Mouse (Mus musculus) lung, embryonic 15.5 days (tissue): ENCODE results near the gene Lzts2. TPM values are rescaled to one million over a fixed set of nuclear protein-coding genes. Genes with fewer than 3 reads are reported as not detected.

Experiments
- ATAC-seq: fragments of 200-750 bp; cut with Nextera tagmentation; 2 replicates; pipeline ENCODE4 v1.8.0; 2017; ENCODE audit warnings: moderate number of reproducible peaks, borderline replicate concordance; ENCODE audit not compliant: low FRiP score, low TSS enrichment; ENCODE audit errors: extremely low read depth
- H3K27ac ChIP-seq: fragments of 300-500 bp; sonication (generic); 2 replicates; pipeline ENCODE4 v1.5.1; 2015; ENCODE audit warnings: moderate library complexity, mild to moderate bottlenecking, inconsistent platforms
- H3K27me3 ChIP-seq: fragments of 300-500 bp; sonication (generic); 2 replicates; pipeline ENCODE4 v1.6.1; 2015; ENCODE audit warnings: inconsistent platforms
- H3K36me3 ChIP-seq: fragments of 300-500 bp; sonication (generic); 2 replicates; pipeline ENCODE4 v1.6.1; 2015; ENCODE audit warnings: inconsistent platforms
- H3K4me1 ChIP-seq: fragments of 300-500 bp; sonication (generic); 2 replicates; pipeline ENCODE4 v1.6.1; 2015; ENCODE audit warnings: inconsistent platforms
- H3K4me2 ChIP-seq: fragments of 300-500 bp; sonication (generic); 2 replicates; pipeline ENCODE4 v1.6.1; 2015; ENCODE audit warnings: inconsistent platforms, mild to moderate bottlenecking, moderate library complexity
- H3K4me3 ChIP-seq: fragments of 300-500 bp; sonication (generic); 2 replicates; pipeline ENCODE4 v1.5.1; 2015; ENCODE audit warnings: mild to moderate bottlenecking, inconsistent platforms
- H3K9ac ChIP-seq: fragments of 300-500 bp; sonication (generic); 2 replicates; pipeline ENCODE4 v1.6.1; 2015; ENCODE audit warnings: inconsistent platforms
- H3K9me3 ChIP-seq: fragments of 300-500 bp; sonication (generic); 2 replicates; pipeline ENCODE4 v1.6.1; 2016; ENCODE audit warnings: inconsistent platforms
- WGBS: fragments of 180-500 bp; shearing (Covaris S2); methylation state at CpG from one replicate; pipeline ENCODE4 v1.1.7; 2015; 5-methylcytosine and 5-hydroxymethylcytosine counted together
- polyA plus RNA-seq: library from polyadenylated mRNA; unstranded; fragments of >200 nt; fragmentation: Nextera tagmentation; extraction: Ambion mirVana; gene quantifications from 2 replicates; pipeline ENCODE4 v1.2.1, GENCODE M21; 2015

The Lzts2 gene
- polyA plus RNA-seq, 1 experiment from 2014 or later, result 75.9 TPM

GRCm38 (mm10) chr19:45058841-45059240, 44.6 kb downstream of the Lzts2 start:
- Histone ChIP-seq H3K27ac (peak overlapping the region; percentile 97), H3K4me3 (peak overlapping the region; percentile 53), H3K36me3 (0 out of 2 replicates have a peak, but pooled peaks cover 4% of the 10 kb centered on the region), H3K4me1 (peaks cover 21% of the 10 kb centered on the region), H3K9me3 (no peaks in the 10 kb centered on the region), H3K27me3 (peaks cover 3% of the 10 kb centered on the region), H3K9ac (peak overlapping the region; percentile 67), H3K4me2 (peak overlapping the region; percentile 71)
- under 1% methylated on average over 14 of the region's 14 CpGs for WGBS
- no peak for ATAC-seq

- H3K9ac ChIP-seq, result no peak overlapping the region
- H3K27ac ChIP-seq, result no peak overlapping the region
- H3K4me3 ChIP-seq, result no peak overlapping the region
- no peak overlapping the region for H3K4me2 ChIP-seq
- 42% methylated on average over 19 of the region's 20 CpGs for WGBS
- H3K36me3 ChIP-seq, result no peaks in the 10 kb centered on the region
- ATAC-seq, result peak; percentile 20; the same call in 1 of the 2 replicates
- peaks cover 50% of the 10 kb centered on the region for H3K27me3 ChIP-seq
- no peaks in the 10 kb centered on the region for H3K9me3 ChIP-seq
- H3K4me1 ChIP-seq, result peaks cover 6% of the 10 kb centered on the region; the same call in 1 of the 2 replicates
Observed at GRCm38 (mm10) chr19:45063565-45064292, 49.5 kb downstream of the Lzts2 start.

- Histone ChIP-seq H3K9me3 (no peaks in the 10 kb centered on the region), H3K4me3 (no peak overlapping the region), H3K4me2 (no peak overlapping the region), H3K4me1 (no peaks in the 10 kb centered on the region), H3K9ac (no peak overlapping the region), H3K27me3 (peaks cover 54% of the 10 kb centered on the region), H3K27ac (no peak overlapping the region), H3K36me3 (no peaks in the 10 kb centered on the region)
- 5% methylated on average over 21 of the region's 21 CpGs for WGBS
- ATAC-seq, result no peak
Observed at GRCm38 (mm10) chr19:45065226-45065625, 51.0 kb downstream of the Lzts2 start.

GRCm38 (mm10) chr19:45067170-45067569, 53.0 kb downstream of the Lzts2 start:
- Histone ChIP-seq H3K9ac (no peak overlapping the region), H3K27me3 (peaks cover 54% of the 10 kb centered on the region), H3K4me2 (no peak overlapping the region), H3K36me3 (no peaks in the 10 kb centered on the region), H3K4me3 (no peak overlapping the region), H3K27ac (no peak overlapping the region), H3K4me1 (no peaks in the 10 kb centered on the region), H3K9me3 (no peaks in the 10 kb centered on the region)
- no peak for ATAC-seq
- 32% methylated on average over 17 of the region's 17 CpGs for WGBS

GRCm38 (mm10) chr19:45067758-45068510, 53.7 kb downstream of the Lzts2 start:
- Histone ChIP-seq H3K4me3 (no peak overlapping the region), H3K27me3 (peaks cover 54% of the 10 kb centered on the region)
- 77% methylated on average over 7 of the region's 7 CpGs for WGBS

GRCm38 (mm10) chr19:45073871-45074542, 59.8 kb downstream of the Lzts2 start:
- peak overlapping the region; percentile 96 for H3K4me2 ChIP-seq
- WGBS, result 7% methylated on average over 20 of the region's 20 CpGs
- H3K9ac ChIP-seq, result peak overlapping the region; percentile 81
- H3K9me3 ChIP-seq, result no peaks in the 10 kb centered on the region
- peak overlapping the region; percentile 96 for H3K27ac ChIP-seq
- peak; percentile 27; the same call in 1 of the 2 replicates for ATAC-seq
- H3K4me1 ChIP-seq, result peaks cover 43% of the 10 kb centered on the region
- peaks cover 44% of the 10 kb centered on the region for H3K27me3 ChIP-seq
- peak overlapping the region; percentile 61 for H3K4me3 ChIP-seq
- no peaks in the 10 kb centered on the region for H3K36me3 ChIP-seq

More at GRCm38 (mm10) chr19:45067758-45068510, 53.7 kb downstream of the Lzts2 start:
- no peak overlapping the region for H3K27ac ChIP-seq
- ATAC-seq, result no peak
- H3K36me3 ChIP-seq, result no peaks in the 10 kb centered on the region
- H3K4me2 ChIP-seq, result no peak overlapping the region
- H3K9me3 ChIP-seq, result no peaks in the 10 kb centered on the region
- H3K4me1 ChIP-seq, result no peaks in the 10 kb centered on the region
- no peak overlapping the region for H3K9ac ChIP-seq

- H3K36me3 ChIP-seq, result no peaks in the 10 kb centered on the region
- H3K4me3 ChIP-seq, result peak within 1 kb of the TSS; percentile 61
- peaks cover 47% of the 10 kb centered on the region for H3K27me3 ChIP-seq
- WGBS, result 0% methylated on average over 44 of the region's 45 CpGs
- peak; percentile 89 for ATAC-seq
- H3K4me2 ChIP-seq, result peak within 1 kb of the TSS; percentile 96
- no peaks in the 10 kb centered on the region for H3K9me3 ChIP-seq
- peak within 1 kb of the TSS; percentile 81 for H3K9ac ChIP-seq
- peak within 1 kb of the TSS; percentile 96 for H3K27ac ChIP-seq
- H3K4me1 ChIP-seq, result peaks cover 49% of the 10 kb centered on the region
Observed at GRCm38 (mm10) chr19:45074580-45075322, 60.5 kb downstream of the Lzts2 start, which contains the start of gene Kazald1. Gene Kazald1, plus strand, starts transcription at chr19:45075241.

GRCm38 (mm10) chr19:45075323-45076035, 61.3 kb downstream of the Lzts2 start:
- H3K27ac ChIP-seq, result peak overlapping the region; percentile 45
- H3K9me3 ChIP-seq, result no peaks in the 10 kb centered on the region
- H3K27me3 ChIP-seq, result peaks cover 54% of the 10 kb centered on the region
- 1% methylated on average over 32 of the region's 32 CpGs for WGBS
- no peaks in the 10 kb centered on the region for H3K36me3 ChIP-seq
- peaks cover 56% of the 10 kb centered on the region for H3K4me1 ChIP-seq
- peak overlapping the region; percentile 96 for H3K4me2 ChIP-seq
- peak overlapping the region; percentile 81 for H3K9ac ChIP-seq
- ATAC-seq, result peak; percentile 35
- peak overlapping the region; percentile 61 for H3K4me3 ChIP-seq

- H3K4me1 ChIP-seq, result peaks cover 63% of the 10 kb centered on the region
- H3K4me3 ChIP-seq, result peak overlapping the region; percentile 61
- ATAC-seq, result no peak
- H3K9ac ChIP-seq, result peak overlapping the region; percentile 39; the same call in 1 of the 2 replicates
- peak overlapping the region; percentile 96 for H3K4me2 ChIP-seq
- H3K27ac ChIP-seq, result peak overlapping the region; percentile 45; the same call in 1 of the 2 replicates
- peaks cover 60% of the 10 kb centered on the region for H3K27me3 ChIP-seq
- WGBS, result 10% methylated on average over 17 of the region's 17 CpGs
- no peaks in the 10 kb centered on the region for H3K9me3 ChIP-seq
- no peaks in the 10 kb centered on the region for H3K36me3 ChIP-seq
Observed at GRCm38 (mm10) chr19:45076036-45076575, 61.9 kb downstream of the Lzts2 start.
